Mouse (Mus musculus): ENCODE data around the gene Zfp946.

Zfp946 gene

DNA sequence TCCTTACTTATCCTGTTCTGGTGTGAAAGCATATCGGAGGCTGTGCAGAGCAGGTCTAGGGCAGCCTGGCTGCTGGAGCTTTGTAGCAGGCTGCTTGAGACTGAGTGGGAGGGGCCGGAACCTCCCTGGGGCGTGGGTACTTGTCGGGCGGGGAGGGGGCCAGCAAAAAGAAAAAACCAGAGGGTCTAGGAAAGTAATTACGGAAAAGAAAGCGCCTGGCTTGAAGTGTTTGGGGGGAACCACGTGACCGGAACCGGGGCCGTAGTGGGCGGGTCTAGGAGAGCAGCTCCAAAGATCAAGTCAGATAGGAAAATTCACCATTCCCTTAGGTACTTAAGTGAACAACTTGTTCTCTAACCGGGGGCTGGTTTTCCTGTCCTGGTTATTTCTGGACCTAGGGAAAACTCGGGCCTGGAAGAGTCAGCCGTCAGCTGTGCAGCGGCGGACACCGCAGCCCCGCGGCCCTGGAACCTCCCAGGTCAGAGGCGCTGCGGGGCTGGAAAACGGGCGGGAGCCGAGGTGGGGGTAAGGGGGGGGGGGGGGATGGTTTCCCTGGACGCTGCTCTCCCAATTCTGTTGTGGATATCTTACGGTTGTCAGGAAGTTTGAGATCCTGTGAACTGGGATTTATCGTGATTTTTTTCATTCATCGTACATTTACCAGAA is at the start of gene Zfp946:
Gene Zfp946 (plus strand): TSS at position 271 of the 666 bp plus-strand sequence.
- peak; percentile 65 for DNase-seq (ENCODE audit: low spot score)

DNA sequence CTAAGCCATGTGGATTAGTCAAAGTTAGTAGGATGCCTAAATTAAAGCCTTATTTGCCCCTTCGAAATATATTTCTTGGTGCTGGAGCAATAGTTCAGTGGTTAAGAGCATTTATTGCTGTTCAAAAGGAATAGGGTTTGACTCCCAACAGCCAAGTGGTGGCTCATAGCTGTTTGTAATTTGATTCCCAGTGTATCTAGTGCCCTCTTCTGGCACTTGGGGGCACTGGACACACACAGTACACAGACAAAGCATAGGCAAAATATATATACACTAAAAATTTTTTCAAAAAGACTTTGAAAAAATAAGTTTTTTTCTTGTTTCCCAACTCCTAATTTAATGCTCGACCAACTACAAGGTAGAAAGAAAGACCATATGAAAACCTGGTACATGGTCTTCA is 13.3 kb upstream of the Zfp946 start:
- no peak for DNase-seq (ENCODE audit: low spot score)

GRCm38 (mm10) chr17:22417510-22417909 is 6.5 kb upstream of the Zfp946 start:
- peak; percentile 60 for DNase-seq (ENCODE audit: low spot score)

GRCm38 (mm10) chr17:22424636-22425354 is 773 bp downstream of the Zfp946 start:
- DNase-seq (ENCODE audit: low spot score) = peak; percentile 9

- DNase-seq (ENCODE audit: low spot score) = no peak
Measured at GRCm38 (mm10) chr17:22447684-22448083, 23.7 kb downstream of the Zfp946 start.

- DNase-seq (ENCODE audit: low spot score) = no peak
Measured at GRCm38 (mm10) chr17:22497120-22497519, 73.1 kb downstream of the Zfp946 start.
